Mouse (Mus musculus) thymus, adult 2 months (tissue): ENCODE measurements around the gene Pcgf2.

Experiments
- CTCF ChIP-seq: fragments of 200-500 bp; IDR thresholded peaks from 2 replicates; pipeline ENCODE4 v1.5.1; 2012; ENCODE audit warnings: mild to moderate bottlenecking, control low read depth, low read length, moderate library complexity, borderline replicate concordance; ENCODE audit not compliant: control insufficient read depth, poor library complexity, insufficient read depth; ENCODE audit errors: extremely low read depth
- POLR2A ChIP-seq: fragments of 200-500 bp; IDR thresholded peaks from 2 replicates; pipeline ENCODE4 v1.6.1; 2012; ENCODE audit warnings: mild to moderate bottlenecking, low read length, control low read depth, moderate library complexity; ENCODE audit not compliant: control insufficient read depth, poor library complexity, insufficient read depth; ENCODE audit errors: extremely low read depth

- TF ChIP-seq CTCF: no peak
- TF ChIP-seq POLR2A: no peak
Measured at GRCm38 (mm10) chr11:97748496-97748895, 48.2 kb upstream of the Pcgf2 start.
